Mouse (Mus musculus) MEL (cell line): ENCODE measurements around the gene Ap2b1. TPM values are rescaled to one million over a fixed set of nuclear protein-coding genes. Genes with fewer than 3 reads are reported as not detected.

Experiments
- DNase-seq: peaks from one replicate; pipeline ENCODE4 v3.0.0; 2011; ENCODE audit warnings: low read depth, low spot score
- H3K27ac ChIP-seq: 2 replicates; pipeline ENCODE4 v1.5.1; 2012; ENCODE audit warnings: low read depth, mild to moderate bottlenecking, control low read depth, low read length, moderate library complexity; ENCODE audit not compliant: control insufficient read depth
- H3K27me3 ChIP-seq, 2 experiments: fragments of 150-350 bp in 1 of 2; sonication (generic) in 1 of 2; 2 replicates each; pipeline ENCODE4 v1.6.1; 2012; ENCODE audit warnings: low read length in 2 of 2, mild to moderate bottlenecking in 2 of 2, improper control_type of control experiment in 1 of 2, moderate library complexity in 1 of 2; ENCODE audit not compliant: insufficient read depth in 2 of 2, control insufficient read depth in 1 of 2
- H3K36me3 ChIP-seq, 2 experiments: 2 replicates each; pipeline ENCODE4 v1.6.1; 2012 to 2014; ENCODE audit warnings: low read length in 2 of 2, improper control_type of control experiment in 1 of 2, inconsistent platforms in 1 of 2, mild to moderate bottlenecking in 1 of 2; ENCODE audit not compliant: insufficient read depth in 2 of 2, control insufficient read depth in 1 of 2
- H3K4me1 ChIP-seq, 2 experiments: fragments of 150-350 bp in 1 of 2; sonication (generic) in 1 of 2; 2 replicates each; pipeline ENCODE4 v1.6.1; 2012; ENCODE audit warnings: low read length in 2 of 2, improper control_type of control experiment in 1 of 2, mild to moderate bottlenecking in 1 of 2; ENCODE audit not compliant: insufficient read depth in 2 of 2, control insufficient read depth in 1 of 2
- H3K4me3 ChIP-seq, 2 experiments: fragments of 150-350 bp in 1 of 2; sonication (generic) in 1 of 2; 2 replicates each; pipeline ENCODE4 v1.5.1; 2012; ENCODE audit warnings: low read depth in 2 of 2, low read length in 2 of 2, mild to moderate bottlenecking in 2 of 2, moderate library complexity in 2 of 2, control low read depth in 1 of 2, improper control_type of control experiment in 1 of 2; ENCODE audit not compliant: control insufficient read depth in 1 of 2, insufficient read depth in 1 of 2
- H3K79me2 ChIP-seq: 2 replicates; pipeline ENCODE4 v1.6.1; 2012; ENCODE audit warnings: mild to moderate bottlenecking, low read length, moderate library complexity; ENCODE audit not compliant: control insufficient read depth, poor library complexity, insufficient read depth
- H3K9ac ChIP-seq: 2 replicates; pipeline ENCODE4 v1.6.1; 2012; ENCODE audit warnings: low read depth, mild to moderate bottlenecking, control low read depth, low read length, moderate library complexity; ENCODE audit not compliant: control insufficient read depth, poor library complexity, severe bottlenecking
- H3K9me3 ChIP-seq: fragments of 150-350 bp; sonication (generic); replicated peaks from 2 replicates; pipeline ENCODE4 v1.6.1; 2012; ENCODE audit warnings: mild to moderate bottlenecking, low read length, improper control_type of control experiment, moderate library complexity; ENCODE audit not compliant: insufficient read depth
- BHLHE40 ChIP-seq: IDR thresholded peaks from 2 replicates; pipeline ENCODE4 v1.6.1; 2012; ENCODE audit warnings: low read depth, mild to moderate bottlenecking, inconsistent platforms, low read length, improper control_type of control experiment, borderline replicate concordance
- CTCF ChIP-seq, 3 experiments: IDR thresholded peaks in 2 of 3; conservative IDR thresholded peaks in 1 of 3; 2 replicates each; pipeline ENCODE4 v1.5.1; 2011 to 2012; ENCODE audit warnings: low read length in 3 of 3, low read depth in 2 of 3, mild to moderate bottlenecking in 2 of 3, improper control_type of control experiment in 1 of 3, inconsistent platforms in 1 of 3, mixed read lengths in 1 of 3, moderate library complexity in 1 of 3; ENCODE audit not compliant: control insufficient read depth in 1 of 3, insufficient read depth in 1 of 3, poor library complexity in 1 of 3, severe bottlenecking in 1 of 3
- E2F4 ChIP-seq: IDR thresholded peaks from 2 replicates; pipeline ENCODE4 v1.6.1; 2011; ENCODE audit warnings: low read depth, low read length, improper control_type of control experiment, borderline replicate concordance
- ELF1 ChIP-seq: IDR thresholded peaks from 2 replicates; pipeline ENCODE4 v1.6.1; 2014; ENCODE audit warnings: low read depth, mild to moderate bottlenecking, inconsistent platforms, low read length, improper control_type of control experiment, moderate library complexity
- ETS1 ChIP-seq: IDR thresholded peaks from 2 replicates; pipeline ENCODE4 v1.6.1; 2012; ENCODE audit warnings: low read depth, mild to moderate bottlenecking, inconsistent platforms, low read length, improper control_type of control experiment, moderate library complexity
- GABPA ChIP-seq: IDR thresholded peaks from 2 replicates; pipeline ENCODE4 v1.6.1; 2012; ENCODE audit warnings: low read depth, mild to moderate bottlenecking, inconsistent platforms, low read length, improper control_type of control experiment, moderate library complexity
- JUND ChIP-seq: IDR thresholded peaks from 2 replicates; pipeline ENCODE4 v1.6.1; 2011; ENCODE audit warnings: low read depth, mild to moderate bottlenecking, improper control_type of control experiment, low read length
- KAT2A ChIP-seq: conservative IDR thresholded peaks from 2 replicates; pipeline ENCODE4 v1.6.1; 2012; ENCODE audit warnings: low read depth, low read length, improper control_type of control experiment, inconsistent platforms
- MAZ ChIP-seq: IDR thresholded peaks from 2 replicates; pipeline ENCODE4 v1.6.1; 2012; ENCODE audit warnings: low read depth, mild to moderate bottlenecking, inconsistent platforms, low read length, improper control_type of control experiment
- MXI1 ChIP-seq: IDR thresholded peaks from 2 replicates; pipeline ENCODE4 v1.6.1; 2011; ENCODE audit warnings: mild to moderate bottlenecking, low read depth, low read length, improper control_type of control experiment
- MYC ChIP-seq: IDR thresholded peaks from 2 replicates; pipeline ENCODE4 v1.6.1; 2011; ENCODE audit warnings: low read depth, mild to moderate bottlenecking, low read length, improper control_type of control experiment, moderate library complexity
- NELFE ChIP-seq: IDR thresholded peaks from 2 replicates; pipeline ENCODE4 v1.6.1; 2011; ENCODE audit warnings: low read depth, low read length, improper control_type of control experiment
- NRF1 ChIP-seq: IDR thresholded peaks from 2 replicates; pipeline ENCODE4 v1.6.1; 2014; ENCODE audit warnings: low read depth, mild to moderate bottlenecking, inconsistent platforms, low read length, improper control_type of control experiment, moderate library complexity; ENCODE audit not compliant: poor library complexity, insufficient read depth, severe bottlenecking
- RAD21 ChIP-seq: IDR thresholded peaks from 2 replicates; pipeline ENCODE4 v1.6.1; 2011; ENCODE audit warnings: mild to moderate bottlenecking, low read depth, low read length, improper control_type of control experiment
- RCOR1 ChIP-seq: IDR thresholded peaks from 2 replicates; pipeline ENCODE4 v1.6.1; 2012; ENCODE audit warnings: low read depth, mild to moderate bottlenecking, inconsistent platforms, low read length, improper control_type of control experiment
- TBP ChIP-seq: IDR thresholded peaks from 2 replicates; pipeline ENCODE4 v1.8.0; 2011; ENCODE audit warnings: low read depth, low read length, improper control_type of control experiment
- USF1 ChIP-seq: IDR thresholded peaks from 2 replicates; pipeline ENCODE4 v1.6.1; 2014; ENCODE audit warnings: low read depth, mild to moderate bottlenecking, inconsistent platforms, low read length, improper control_type of control experiment, moderate library complexity
- USF2 ChIP-seq, 2 experiments: IDR thresholded peaks; 2 replicates each; pipeline ENCODE4 v1.6.1; 2011 to 2012; ENCODE audit warnings: improper control_type of control experiment in 2 of 2, low read length in 2 of 2, borderline replicate concordance in 1 of 2, inconsistent platforms in 1 of 2, low read depth in 1 of 2, mild to moderate bottlenecking in 1 of 2; ENCODE audit not compliant: insufficient read depth in 1 of 2
- ZMIZ1 ChIP-seq: IDR thresholded peaks from 2 replicates; pipeline ENCODE4 v1.6.1; 2012; ENCODE audit warnings: low read depth, mild to moderate bottlenecking, inconsistent platforms, low read length, improper control_type of control experiment, moderate library complexity
- polyA plus RNA-seq, 2 experiments: library from polyadenylated mRNA; stranded (reverse) in 1 of 2; unstranded in 1 of 2; fragments of >175 nt in 1 of 2; fragments of >200 nt in 1 of 2; gene quantifications; 2 replicates each; pipeline versions ENCODE4 v1.2.1 to v1.2.4; 2012; ENCODE audit warnings: low replicate concordance in 2 of 2, low read depth in 1 of 2; ENCODE audit not compliant: insufficient read length in 2 of 2, insufficient read depth in 1 of 2, missing spikeins in 1 of 2
- total RNA-seq: library from RNA; depleted of rRNA; stranded (reverse); fragments of 300-350 nt; gene quantifications from 2 replicates; pipeline ENCODE4 v1.2.3, GENCODE M21; 2012

Gene Ap2b1
- total and polyA plus RNA-seq, 3 experiments: 60.6 to 165 (median 68.9) TPM

GRCm38 (mm10) chr11:83429355-83429754 lies 130.5 kb downstream of the Ap2b1 start, which contains the start of gene Gas2l2:
Gas2l2 (minus strand) TSS chr11:83429455.
- Histone ChIP-seq H3K27me3 (peaks cover 5 to 28% of the 10 kb centered on the region in 2 experiments), H3K27ac (no peak within 1 kb of the TSS), H3K4me1 (peaks cover 0 to 12% of the 10 kb centered on the region in 2 experiments; a peak in 3 of 4 replicates), H3K36me3 (peaks cover 0 to 5% of the 10 kb centered on the region in 2 experiments; a peak in 1 of 4 replicates), H3K9ac (no peak within 1 kb of the TSS), H3K9me3 (no peaks in the 10 kb centered on the region), H3K4me3 (no peak within 1 kb of the TSS), H3K79me2 (no peaks in the 10 kb centered on the region)
- no peak for TF ChIP-seq RAD21
- TF ChIP-seq RCOR1: no peak
- no peak for DNase-seq

GRCm38 (mm10) chr11:83432533-83432932 lies 133.7 kb downstream of the Ap2b1 start:
- Histone ChIP-seq H3K4me3 (no peak overlapping the region), H3K27me3 (peaks cover 20 to 43% of the 10 kb centered on the region in 2 experiments), H3K4me1 (peaks cover 0 to 3% of the 10 kb centered on the region in 2 experiments; a peak in 3 of 4 replicates), H3K9ac (no peak overlapping the region), H3K27ac (no peak overlapping the region), H3K79me2 (no peaks in the 10 kb centered on the region), H3K9me3 (no peaks in the 10 kb centered on the region), H3K36me3 (no peaks in the 10 kb centered on the region)
- no peak for DNase-seq
- TF ChIP-seq NELFE (no peak), MXI1 (no peak), NRF1 (no peak), USF2 (IDR thresholded peaks at IDR 0.05; ENCODE audit: borderline replicate concordance in 1 of 2, insufficient read depth in 1 of 2, low read depth in 1 of 2, low read length in 2 of 2) (no peak), RAD21 (no peak), ELF1 (no peak), ETS1 (no peak), RCOR1 (no peak), E2F4 (no peak), MAZ (no peak), TBP (no peak), CTCF (IDR thresholded peaks at IDR 0.05 in 2 of 3, conservative IDR thresholded peaks at IDR 0.05 in 1 of 3; ENCODE audit: control insufficient read depth in 1 of 3, insufficient read depth in 1 of 3, low read depth in 2 of 3, low read length in 3 of 3, poor library complexity in 1 of 3, severe bottlenecking in 1 of 3) (no peak), USF1 (no peak), ZMIZ1 (no peak), MYC (no peak), KAT2A (no peak), GABPA (no peak), JUND (no peak), BHLHE40 (no peak)
